Mouse (Mus musculus) c-Kit-positive CD71-positive TER-119-positive erythroid progenitor cells, embryonic 14.5 days (primary cell): ENCODE data around the gene Itpr1.
"Not testable (repeated sequence)": the region's sequence is repeated elsewhere in the genome, so short reads cannot be mapped to it uniquely, and the experiment has no call there.

Experiments used
- DNase-seq: peaks from one replicate; pipeline ENCODE4 v3.0.0-alpha.2; 2013; ENCODE audit warnings: low spot score

Itpr1 gene

DNA sequence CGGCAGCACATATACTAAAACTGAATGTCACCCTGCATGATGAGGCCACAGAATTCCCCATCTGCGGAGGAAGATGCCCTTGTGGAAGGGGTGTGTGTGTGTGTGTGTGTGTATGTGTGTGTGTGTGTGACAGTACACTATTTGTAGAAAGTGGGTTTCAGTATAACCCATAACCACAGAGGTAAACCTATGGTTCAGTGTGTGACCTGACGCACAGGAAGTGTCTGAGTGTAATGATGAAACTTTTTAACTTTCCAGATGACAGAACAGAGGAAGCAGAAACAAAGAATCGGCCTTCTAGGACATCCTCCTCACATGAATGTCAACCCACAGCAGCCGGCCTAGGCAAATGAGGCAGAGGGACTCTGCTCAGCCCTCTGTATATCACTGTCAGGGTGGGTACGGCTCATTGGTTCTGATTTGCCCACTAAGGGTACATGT, 336.6 kb downstream of the Itpr1 start:
- DNase-seq: no peak

DNA sequence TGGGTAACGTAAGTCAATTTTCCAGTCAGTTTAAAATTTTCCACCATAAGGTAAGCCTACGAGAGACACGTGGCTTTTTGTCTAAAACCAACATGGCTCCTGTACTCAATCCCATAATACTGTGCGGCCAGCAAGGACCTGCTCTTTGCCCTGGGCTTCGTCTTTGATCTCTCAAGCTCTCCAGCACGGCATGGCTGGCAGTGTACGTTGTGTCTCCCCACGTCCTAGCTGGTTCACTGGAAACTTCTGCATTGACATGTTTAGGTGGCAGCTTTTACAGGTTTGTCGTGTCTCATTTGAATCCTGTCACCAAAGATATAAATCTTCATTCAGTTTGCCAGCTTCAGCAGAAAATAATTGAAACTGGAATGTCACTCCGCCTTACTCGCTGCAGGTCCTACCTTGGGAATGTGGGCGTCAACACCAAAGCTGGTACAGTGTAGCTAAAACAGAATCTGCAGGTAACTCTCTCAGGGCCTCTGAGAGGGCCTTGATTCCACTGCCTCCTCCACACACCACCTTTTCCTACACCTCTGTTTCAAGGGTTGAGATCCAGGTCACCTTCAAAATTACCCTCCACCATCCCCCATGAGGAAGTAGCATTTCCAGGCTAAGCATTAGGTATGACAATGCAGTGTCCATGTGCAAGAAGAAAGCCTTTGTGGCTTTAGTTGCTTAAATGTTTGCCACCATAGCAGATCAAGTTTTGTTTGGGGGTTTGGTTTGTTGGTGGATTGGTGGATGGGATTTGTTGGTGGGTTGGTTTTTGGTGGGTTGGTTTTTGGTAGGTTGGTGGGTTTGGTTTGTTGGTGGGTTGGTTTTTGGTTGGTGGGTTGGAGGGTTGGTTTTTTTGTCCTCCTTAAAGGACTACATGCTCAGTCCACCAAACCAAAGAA, 339.1 kb downstream of the Itpr1 start:
- no peak for DNase-seq

DNA sequence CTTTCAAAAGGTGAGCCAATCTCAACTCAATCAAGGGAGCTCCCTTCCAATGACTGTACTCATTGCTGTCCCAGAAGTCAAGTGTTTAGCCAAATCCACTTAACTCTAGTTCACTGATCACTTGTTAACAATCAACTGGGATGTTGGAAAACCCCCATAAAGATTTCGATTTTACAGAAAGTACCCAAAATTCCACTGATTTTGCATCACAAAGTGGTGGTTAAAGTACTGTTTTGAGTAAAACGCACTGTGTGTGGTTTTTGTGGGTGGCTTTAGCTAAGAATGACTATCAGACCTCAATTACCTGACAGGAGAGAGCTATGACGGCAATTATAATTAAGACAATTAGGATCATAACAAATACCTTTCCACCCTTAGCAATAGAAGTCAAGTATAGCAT, 340.1 kb downstream of the Itpr1 start:
- no peak for DNase-seq

DNA sequence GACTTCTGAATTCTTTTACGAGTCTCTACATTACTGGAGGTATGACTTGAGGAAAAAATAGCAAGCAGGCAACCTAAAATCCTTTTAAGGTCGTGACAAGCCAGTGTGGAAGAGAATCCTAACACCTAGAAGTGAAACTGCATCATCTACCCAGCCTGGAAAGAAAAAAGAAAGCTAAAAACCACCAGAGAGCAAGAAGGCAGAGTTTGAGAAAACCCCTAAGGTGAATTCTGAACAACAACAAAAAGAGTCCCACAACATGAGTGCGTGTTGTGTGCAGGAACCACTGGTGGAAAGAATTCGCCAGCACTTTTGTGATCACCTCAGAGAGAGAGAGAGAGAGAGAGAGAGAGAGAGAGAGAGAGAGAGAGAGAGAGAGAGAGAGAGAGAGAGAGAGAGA, 340.6 kb downstream of the Itpr1 start:
- no peak for DNase-seq

DNA sequence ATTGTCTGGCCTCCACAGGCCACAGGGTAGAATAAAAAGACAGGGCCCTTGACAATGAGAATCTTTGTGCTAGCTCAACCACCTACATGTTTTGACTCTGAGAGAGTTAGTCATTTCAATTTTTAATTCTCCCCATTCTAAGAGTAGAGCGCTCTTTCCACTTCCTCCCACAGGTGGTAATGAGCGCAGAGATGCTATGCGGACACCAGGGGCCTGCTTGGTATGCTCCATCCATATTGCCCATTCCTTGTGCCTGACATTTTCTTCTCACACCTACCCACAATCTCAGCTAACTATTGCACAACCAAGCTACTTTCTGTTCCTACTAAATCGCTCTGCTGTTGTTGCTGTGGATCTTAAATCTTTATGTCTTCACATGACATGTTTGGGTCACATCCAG, 341.5 kb downstream of the Itpr1 start:
- DNase-seq: no peak

DNA sequence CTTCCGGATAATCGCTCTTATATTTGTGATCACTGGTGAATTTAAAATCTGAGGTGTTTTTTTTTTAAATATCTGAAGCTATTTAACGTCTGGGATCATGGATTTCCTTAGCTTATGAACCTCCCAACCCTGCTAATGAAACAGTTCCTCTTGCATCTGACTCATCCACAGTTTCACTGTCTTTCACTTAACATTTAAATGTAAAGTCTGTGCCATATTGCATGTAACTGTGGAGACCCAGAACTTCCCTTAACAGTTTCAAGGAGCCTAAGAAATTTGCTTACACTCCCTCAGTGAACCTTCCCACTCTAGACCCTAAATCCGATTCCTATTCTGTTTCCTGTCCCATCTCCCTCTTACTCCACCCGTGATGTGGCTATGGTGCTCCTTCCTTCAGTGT, 342.0 kb downstream of the Itpr1 start:
- no peak for DNase-seq

DNA sequence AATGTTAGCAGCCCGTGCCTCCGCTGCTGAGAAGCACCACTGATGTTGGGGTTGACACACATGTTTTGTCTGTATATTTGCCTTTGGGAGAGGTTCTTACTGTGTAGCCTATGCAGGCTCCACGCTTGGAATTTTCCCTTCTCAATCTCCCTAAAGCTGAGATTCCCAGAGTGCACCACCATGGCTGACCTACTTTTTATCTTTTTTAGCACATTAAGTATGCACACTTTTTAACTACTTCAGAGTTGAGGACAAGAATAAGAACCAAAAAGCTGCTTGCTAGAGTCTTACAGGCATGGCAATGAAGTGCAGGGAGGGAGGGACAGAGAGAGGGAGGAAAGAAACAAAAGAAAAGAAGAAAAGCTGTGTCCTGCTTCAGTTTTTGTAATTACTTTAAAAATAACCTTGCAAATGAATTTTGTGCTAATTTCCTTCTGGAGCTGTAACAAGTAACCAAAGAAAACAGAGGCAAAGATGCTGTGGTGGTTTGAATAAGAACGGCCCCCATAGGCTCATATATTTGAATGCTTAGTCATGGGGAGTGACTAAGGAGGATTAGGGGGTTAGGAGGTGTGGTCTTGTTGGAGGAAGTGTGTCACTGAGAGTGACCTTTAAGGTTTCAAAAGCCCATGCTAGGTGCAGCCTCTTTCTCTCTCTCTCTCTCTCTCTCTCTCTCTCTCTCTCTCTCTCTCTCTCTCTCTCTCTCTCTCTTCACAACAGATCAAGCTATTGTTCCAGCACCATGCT, 344.9 kb downstream of the Itpr1 start:
- no peak for DNase-seq

DNA sequence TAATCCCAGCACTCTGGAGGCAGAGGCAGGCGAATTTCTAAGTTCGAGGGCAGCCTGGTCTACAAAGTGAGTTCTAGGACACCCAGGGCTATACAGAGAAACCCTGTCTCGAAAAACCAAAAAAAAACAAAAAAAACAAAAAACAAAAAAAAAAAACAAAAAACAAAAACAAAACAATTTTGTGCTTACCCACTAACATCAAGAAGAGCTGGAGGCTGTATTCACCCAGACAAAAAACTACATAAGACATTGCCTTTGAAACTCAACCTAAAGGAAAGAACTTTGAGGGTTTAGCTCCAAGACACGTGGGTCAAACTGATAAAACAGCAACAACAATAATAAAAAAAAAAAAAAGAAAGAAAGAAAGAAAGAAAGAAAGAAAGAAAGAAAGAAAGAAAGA, 346.3 kb downstream of the Itpr1 start:
- DNase-seq: not testable (repeated sequence)

DNA sequence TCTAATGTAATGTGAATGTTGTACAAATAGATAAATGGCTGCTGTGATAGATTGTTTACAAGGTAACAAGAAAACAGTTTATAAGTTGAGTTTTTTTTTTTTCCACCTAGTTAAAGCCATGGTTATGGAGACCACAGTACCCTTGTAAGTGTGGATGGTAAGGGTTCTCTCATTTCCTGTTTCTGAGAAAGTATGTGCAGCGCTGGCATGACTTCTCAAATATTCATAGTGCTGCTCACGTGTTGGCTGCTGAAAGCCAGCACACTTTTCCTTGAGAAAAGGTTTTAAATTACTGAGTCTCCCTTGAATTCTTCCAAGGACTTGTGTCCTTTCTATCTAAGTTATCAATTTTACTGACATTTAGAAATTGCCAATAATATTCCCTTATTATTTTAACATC, 350.1 kb downstream of the Itpr1 start:
- DNase-seq: no peak

DNA sequence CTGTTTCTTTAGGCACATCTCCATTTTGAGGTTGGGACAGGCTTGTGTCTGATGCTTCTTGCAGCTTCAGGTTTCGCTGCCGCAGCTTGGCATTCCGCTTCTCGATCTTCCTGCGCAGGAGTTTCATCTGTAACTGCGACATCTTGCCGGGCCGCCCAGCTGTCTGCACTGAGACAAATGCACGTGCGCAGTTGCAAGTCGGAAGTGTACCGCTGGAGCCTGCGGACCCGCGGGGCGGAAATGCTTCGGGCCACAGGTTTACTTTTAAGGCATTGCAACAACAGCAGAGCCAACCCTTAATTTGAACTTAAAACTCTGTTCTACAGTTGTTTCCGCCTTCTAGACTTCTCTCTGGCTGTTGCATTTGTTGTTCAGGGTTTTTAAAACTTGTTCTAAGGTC, 352.6 kb downstream of the Itpr1 start:
- DNase-seq: not testable (repeated sequence)

DNA sequence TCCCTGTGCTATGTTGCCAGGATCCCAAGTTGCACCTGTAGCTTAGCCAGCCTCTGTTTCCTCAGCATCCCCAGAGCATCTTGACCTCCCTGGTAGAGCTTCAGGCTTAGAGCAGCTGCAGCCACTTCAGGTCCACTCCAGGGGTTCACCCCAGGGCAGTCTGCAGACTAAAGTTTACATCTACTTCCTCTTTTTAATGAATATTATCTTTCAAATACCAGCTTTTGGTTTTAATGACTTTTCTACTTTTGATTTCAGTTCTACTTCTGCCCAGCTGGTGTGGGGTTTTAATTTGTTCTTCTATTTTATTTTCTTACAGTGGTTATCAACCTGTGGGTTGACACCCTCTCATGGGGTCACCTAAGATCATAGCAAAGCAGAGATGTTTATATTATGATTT, 353.7 kb downstream of the Itpr1 start:
- no peak for DNase-seq

DNA sequence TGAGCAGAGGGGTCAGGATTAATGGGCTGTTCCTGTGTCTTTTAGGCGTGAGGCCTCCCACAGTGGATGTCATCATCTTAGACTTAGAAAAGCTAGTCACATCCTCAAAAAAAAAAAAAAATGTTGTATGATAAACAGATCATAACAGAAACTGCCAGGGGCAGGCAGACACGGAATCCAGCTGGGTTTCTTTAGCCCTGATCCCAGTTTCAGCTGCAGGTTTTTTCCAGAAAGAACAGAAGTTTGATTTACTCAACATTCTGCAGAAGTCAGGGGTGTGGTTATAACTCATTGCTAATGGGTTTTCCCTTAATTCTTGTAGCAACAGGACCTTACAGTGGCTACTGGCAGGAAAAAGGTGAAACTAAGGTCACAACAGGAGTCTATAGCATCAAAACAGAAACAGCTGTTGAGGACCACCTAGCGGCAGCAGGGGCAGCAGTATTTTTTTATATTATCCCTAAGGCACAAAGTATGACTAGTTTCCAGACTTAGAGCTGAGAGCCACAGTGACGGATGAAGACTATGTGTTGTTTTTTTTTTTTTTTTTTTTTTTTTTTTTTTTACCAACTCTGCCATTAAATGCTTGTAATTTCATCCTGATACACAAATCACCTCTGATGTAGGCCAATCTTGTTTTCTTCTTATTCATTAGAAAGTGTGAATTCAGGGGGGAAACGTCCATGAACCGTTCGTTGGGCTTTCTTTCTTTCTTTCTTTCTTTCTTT, 356.7 kb downstream of the Itpr1 start:
- no peak for DNase-seq

DNA sequence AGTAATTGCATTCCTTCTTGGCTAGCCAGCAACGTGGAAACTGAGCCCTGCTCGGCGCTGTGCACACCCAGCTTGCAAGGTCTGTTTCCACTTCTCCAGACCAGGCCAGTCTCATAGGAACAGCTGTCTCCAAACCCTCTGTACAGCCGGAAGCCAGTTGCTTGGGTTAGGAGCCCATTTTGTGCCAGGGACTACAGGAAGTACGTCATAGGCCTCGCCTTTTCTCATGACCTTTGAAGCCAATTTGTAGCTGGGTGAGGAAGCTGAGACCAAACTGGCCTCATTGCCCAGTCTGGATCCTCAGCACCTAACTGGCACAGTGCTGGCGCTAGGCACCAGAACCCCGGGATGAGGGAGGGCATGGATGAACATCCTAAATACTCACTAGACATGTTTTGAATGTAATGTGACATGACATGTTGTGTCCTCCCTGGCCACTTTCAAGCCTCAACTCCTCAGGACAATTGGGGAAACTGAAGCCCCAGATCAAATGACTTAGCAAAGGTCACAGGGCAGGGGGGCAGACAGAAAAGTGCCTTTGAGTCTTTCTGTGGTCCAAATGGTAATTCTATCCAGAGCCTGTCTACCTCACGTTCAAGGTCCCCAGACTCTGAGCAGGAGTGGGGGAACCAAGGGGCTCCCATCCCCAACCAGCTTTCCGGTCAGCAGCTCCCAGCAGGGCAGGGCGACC, 357.6 kb downstream of the Itpr1 start:
- no peak for DNase-seq

DNA sequence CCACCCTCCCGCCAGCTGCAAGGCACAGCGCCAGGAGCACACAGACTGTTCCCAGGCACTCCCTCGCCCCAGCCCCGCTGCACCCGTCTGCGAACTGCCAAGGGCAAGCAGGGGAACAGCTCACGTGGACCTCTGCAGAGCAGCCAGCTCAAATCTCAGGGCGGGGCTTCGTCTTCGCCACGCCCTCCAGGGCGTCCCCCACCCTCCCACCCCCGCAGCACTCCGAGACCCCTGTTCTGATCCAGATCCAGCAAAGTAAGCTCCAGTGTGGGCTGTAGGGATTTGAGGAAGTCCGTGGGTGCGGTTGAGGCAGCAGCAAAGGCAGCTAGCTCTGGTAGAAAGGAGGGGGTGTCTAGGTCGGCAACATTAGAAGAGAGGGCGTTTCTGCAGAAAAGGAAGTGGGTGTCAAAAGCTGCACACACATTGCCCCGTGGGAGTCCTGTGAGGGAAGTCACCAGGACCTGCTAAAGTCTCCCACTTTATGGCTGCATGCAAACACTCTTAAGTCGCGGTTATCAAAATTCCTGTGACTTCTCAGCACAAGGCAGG, 358.2 kb downstream of the Itpr1 start:
- no peak for DNase-seq

DNA sequence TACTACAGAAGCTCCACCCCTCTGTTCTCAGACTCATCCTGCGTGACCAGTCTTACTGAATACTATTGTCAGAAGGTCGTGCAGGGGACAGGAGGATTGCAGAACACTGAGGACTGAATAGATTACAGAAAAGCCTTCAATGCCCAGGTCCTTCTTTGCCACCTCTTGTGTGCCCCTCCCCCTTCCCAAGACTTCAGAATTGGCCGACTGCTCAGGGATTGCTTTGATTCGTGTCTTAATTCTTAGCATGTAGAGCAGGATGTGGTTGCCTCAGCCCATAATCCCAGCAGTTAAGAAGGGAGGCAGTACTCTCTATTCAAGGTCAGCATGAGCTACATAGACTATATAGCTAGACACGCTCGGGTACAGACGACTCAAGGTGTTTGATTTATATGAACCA, 359.8 kb downstream of the Itpr1 start:
- DNase-seq: no peak

DNA sequence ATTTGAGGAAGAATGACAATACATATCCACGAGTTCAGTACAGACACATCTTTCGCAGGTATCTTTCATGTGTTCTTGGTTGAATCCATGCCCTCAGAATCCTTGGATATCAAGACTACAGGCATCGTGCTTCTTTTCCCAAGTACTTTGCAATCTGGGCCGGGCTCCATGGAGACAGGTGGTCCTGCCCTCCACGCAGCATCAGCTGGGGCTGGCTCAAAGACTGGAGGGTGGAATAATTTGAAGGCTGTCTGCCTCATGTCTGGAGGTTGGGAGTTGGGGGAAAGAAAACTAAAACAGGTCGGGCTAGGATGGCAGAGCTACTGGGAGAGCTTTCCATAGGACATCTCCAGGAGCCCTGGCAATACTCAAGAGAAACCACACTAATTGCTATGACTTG, 364.2 kb downstream of the Itpr1 start:
- no peak for DNase-seq

DNA sequence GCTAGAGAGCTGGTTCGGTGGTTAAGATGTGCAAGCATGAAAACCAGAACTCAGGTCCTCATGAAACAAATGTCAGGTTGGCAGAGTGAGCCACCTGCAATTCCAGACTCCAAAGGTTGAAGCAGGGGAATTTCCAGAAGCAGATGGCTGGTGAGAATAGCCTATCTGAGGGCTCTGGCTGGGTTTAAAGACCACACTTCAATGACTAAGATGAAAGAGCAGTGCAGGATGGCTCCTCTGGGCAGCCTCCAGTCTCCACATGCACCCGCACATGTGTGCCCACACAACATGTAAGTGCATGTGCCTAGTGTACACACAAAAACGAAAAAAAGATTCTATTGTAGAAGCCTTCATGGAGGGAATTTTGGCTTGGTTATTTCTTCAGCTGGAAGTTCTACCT, 375.5 kb downstream of the Itpr1 start:
- no peak for DNase-seq

DNA sequence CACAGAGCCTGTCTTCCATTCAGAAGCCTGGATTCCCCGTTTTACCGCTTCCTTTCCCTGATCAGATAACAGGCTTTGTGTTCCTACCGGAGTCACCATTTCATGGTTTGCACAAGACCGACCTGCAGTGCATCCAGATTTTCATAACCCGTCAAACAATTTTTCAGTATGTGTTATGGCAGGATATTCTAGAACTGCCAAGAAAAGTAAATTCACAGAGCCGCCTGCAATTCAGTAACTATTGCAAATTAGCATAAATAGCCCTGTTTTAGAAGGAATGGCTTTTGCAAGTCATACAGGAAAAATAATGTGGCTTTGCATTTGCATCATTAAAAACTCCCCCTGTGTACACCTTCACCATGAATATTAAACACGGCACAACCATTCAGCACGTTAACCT, 379.3 kb downstream of the Itpr1 start:
- no peak for DNase-seq

DNA sequence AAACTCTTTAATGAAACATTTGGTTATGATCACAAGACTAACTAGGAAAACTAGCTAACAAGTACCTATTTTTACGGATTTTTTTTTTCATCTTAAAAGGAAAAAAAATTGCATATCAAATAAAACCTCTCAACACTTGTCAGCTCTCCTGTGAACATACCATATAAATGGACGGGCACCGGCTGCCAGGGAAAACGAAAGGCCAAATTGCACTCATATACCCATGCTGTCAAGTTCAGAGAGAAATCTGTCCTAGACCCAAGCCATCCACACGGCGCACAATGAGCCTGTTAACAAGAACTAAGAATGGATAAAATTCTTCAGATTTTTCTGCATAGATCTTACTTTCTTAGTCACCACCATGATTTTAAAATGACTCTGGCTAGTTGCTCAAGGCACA, 379.7 kb downstream of the Itpr1 start:
- DNase-seq: no peak

DNA sequence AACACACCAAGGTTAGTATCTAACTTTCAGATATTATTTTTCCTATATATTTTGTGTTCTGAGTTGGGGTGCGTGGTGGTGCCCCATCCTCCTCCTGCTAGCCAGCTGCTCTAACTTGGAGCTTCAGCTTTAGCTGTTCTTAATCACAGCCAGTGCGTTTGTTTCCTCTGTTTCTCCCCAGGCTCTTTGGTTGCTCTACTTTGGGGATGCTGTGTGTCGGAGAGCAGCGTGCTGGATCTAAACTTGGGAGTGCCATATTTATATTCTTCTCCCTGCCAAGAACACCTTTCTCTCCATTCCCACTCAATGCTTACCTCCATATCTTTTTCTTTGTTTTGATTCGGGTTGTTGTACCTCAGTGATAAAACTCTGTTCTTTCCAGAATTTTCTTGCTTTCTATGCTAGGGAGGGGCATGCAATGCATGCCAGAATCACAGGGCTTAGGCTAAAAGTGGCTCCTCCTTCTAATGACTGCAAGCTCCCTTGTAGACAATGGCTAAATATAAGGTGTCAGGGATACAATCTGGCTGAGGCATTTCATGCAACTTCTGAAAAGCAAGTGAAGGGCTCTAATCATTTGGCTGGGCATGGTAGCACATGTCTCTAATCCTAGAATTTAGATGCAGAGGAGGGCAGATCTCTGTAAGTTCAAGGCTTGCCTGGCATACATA, 381.4 kb downstream of the Itpr1 start:
- DNase-seq: no peak

DNA sequence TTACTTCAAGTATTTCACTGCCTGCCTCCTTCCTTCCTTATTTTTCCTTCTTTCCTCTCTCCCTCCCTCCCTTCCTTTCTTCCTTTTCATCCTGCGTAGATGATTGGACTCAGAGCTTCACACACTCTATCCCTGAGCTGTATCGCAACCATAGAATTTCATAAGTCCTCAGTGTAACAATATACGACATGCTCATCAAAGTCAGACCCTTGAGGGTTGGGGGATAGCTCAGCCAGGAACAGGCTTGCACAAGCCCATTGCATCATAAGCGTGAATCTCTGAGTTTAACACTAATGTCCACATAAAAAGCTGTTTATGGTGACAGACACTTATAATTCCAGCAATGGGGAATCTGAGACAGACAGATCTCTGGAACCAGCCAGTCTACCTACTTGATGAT, 385.8 kb downstream of the Itpr1 start:
- no peak for DNase-seq
